Mouse (Mus musculus): Measurements from ENCODE around the gene Sugp1.

- TF ChIP-seq CTCF (conservative IDR thresholded peaks at IDR 0.05; ENCODE audit: insufficient read depth, insufficient read length, low read depth, low read length) (no peak), POLR2A (IDR thresholded peaks at IDR 0.05; ENCODE audit: low read depth, low read length) (no peak)
These were observed 57.6 kb downstream of the Sugp1 start for GRCm38 (mm10) chr8:70100241-70100640.
